Mouse (Mus musculus) hindbrain, embryonic 13.5 days (tissue): ENCODE measurements around the gene Olfr183. TPM values are rescaled to one million over a fixed set of nuclear protein-coding genes. Genes with fewer than 3 reads are reported as not detected.
"Not testable (repeated sequence)": the region's sequence is repeated elsewhere in the genome, so short reads cannot be mapped to it uniquely, and the experiment has no call there.

Experiments used
- ATAC-seq: fragments of 200-750 bp; cut with Nextera tagmentation; 2 replicates; pipeline ENCODE4 v1.8.0; 2017; ENCODE audit warnings: moderate TSS enrichment; ENCODE audit not compliant: low FRiP score
- H3K27ac ChIP-seq: fragments of 300-500 bp; sonication (generic); 2 replicates; pipeline ENCODE4 v1.5.1; 2015; ENCODE audit warnings: inconsistent platforms, mild to moderate bottlenecking, moderate library complexity
- H3K27me3 ChIP-seq: fragments of 300-500 bp; sonication (generic); 2 replicates; pipeline ENCODE4 v1.6.1; 2015; ENCODE audit warnings: mild to moderate bottlenecking, inconsistent platforms
- H3K36me3 ChIP-seq: fragments of 300-500 bp; sonication (generic); 2 replicates; pipeline ENCODE4 v1.6.1; 2015; ENCODE audit warnings: mild to moderate bottlenecking, inconsistent platforms
- H3K4me1 ChIP-seq: fragments of 300-500 bp; sonication (generic); replicated peaks from 2 replicates; pipeline ENCODE4 v1.6.1; 2015; ENCODE audit warnings: inconsistent platforms
- H3K4me2 ChIP-seq: fragments of 300-500 bp; sonication (generic); 2 replicates; pipeline ENCODE4 v1.6.1; 2015; ENCODE audit warnings: inconsistent platforms, mild to moderate bottlenecking, moderate library complexity
- H3K4me3 ChIP-seq: fragments of 300-500 bp; sonication (generic); 2 replicates; pipeline ENCODE4 v1.5.1; 2015; ENCODE audit warnings: mild to moderate bottlenecking, inconsistent platforms
- H3K9ac ChIP-seq: fragments of 300-500 bp; sonication (generic); 2 replicates; pipeline ENCODE4 v1.6.1; 2015; ENCODE audit warnings: mild to moderate bottlenecking, inconsistent platforms
- H3K9me3 ChIP-seq: fragments of 300-500 bp; sonication (generic); 2 replicates; pipeline ENCODE4 v1.6.1; 2016; ENCODE audit warnings: inconsistent platforms
- WGBS: fragments of 180-500 bp; shearing (Covaris S2); methylation state at CpG from one replicate; pipeline ENCODE4 v1.1.7; 2015; 5-methylcytosine and 5-hydroxymethylcytosine counted together
- polyA plus RNA-seq: library from polyadenylated mRNA; unstranded; fragments of >200 nt; fragmentation: Nextera tagmentation; extraction: Ambion mirVana; gene quantifications from 2 replicates; pipeline ENCODE4 v1.2.1, GENCODE M21; 2015

Olfr183 gene
- polyA plus RNA-seq: not detected in 2 replicates

- H3K27me3 ChIP-seq: no peaks in the 10 kb centered on the region
- no peak for ATAC-seq
- no peaks in the 10 kb centered on the region for H3K9me3 ChIP-seq
- no peak within 1 kb of the TSS for H3K27ac ChIP-seq
- H3K36me3 ChIP-seq: no peaks in the 10 kb centered on the region
- H3K4me2 ChIP-seq: no peak within 1 kb of the TSS
- no peak within 1 kb of the TSS for H3K4me3 ChIP-seq
- 80% methylated on average over 2 of the region's 2 CpGs for WGBS
- no peak within 1 kb of the TSS for H3K9ac ChIP-seq
- H3K4me1 ChIP-seq: no peaks in the 10 kb centered on the region
Measured at GRCm38 (mm10) chr16:58995057-58995456, at the start of gene Olfr183. Olfr183 (plus strand) TSS chr16:58995357.

- no peak for ATAC-seq
- Histone ChIP-seq H3K4me1 (no peaks in the 10 kb centered on the region), H3K27me3 (no peaks in the 10 kb centered on the region), H3K27ac (no peak overlapping the region), H3K4me2 (no peak overlapping the region), H3K4me3 (no peak overlapping the region), H3K9ac (no peak overlapping the region), H3K36me3 (no peaks in the 10 kb centered on the region), H3K9me3 (no peaks in the 10 kb centered on the region)
Measured at GRCm38 (mm10) chr16:59007146-59007545, 12.0 kb downstream of the Olfr183 start.

- WGBS: 62% methylated on average over 2 of the region's 2 CpGs
- ATAC-seq: no peak
- H3K9me3 ChIP-seq: no peaks in the 10 kb centered on the region
- H3K4me1 ChIP-seq: no peaks in the 10 kb centered on the region
- H3K4me3 ChIP-seq: no peak overlapping the region
- H3K9ac ChIP-seq: no peak overlapping the region
- H3K4me2 ChIP-seq: no peak overlapping the region
- H3K36me3 ChIP-seq: no peaks in the 10 kb centered on the region
- no peak overlapping the region for H3K27ac ChIP-seq
- H3K27me3 ChIP-seq: no peaks in the 10 kb centered on the region
Measured at GRCm38 (mm10) chr16:59013357-59014018, 18.3 kb downstream of the Olfr183 start.

GRCm38 (mm10) chr16:59030191-59030590 lies 35.0 kb downstream of the Olfr183 start, which contains the start of gene Olfr186:
Olfr186 (minus strand) TSS chr16:59030291.
- Histone ChIP-seq H3K4me2 (no peak within 1 kb of the TSS), H3K4me3 (no peak within 1 kb of the TSS), H3K27me3 (no peaks in the 10 kb centered on the region), H3K36me3 (no peaks in the 10 kb centered on the region), H3K27ac (no peak within 1 kb of the TSS), H3K4me1 (no peaks in the 10 kb centered on the region), H3K9me3 (no peaks in the 10 kb centered on the region), H3K9ac (no peak within 1 kb of the TSS)
- WGBS: 94% methylated on average over 4 of the region's 4 CpGs
- no peak for ATAC-seq

- 88% methylated on average over 7 of the region's 7 CpGs for WGBS
- H3K36me3 ChIP-seq: no peaks in the 10 kb centered on the region
- H3K9ac ChIP-seq: no peak within 1 kb of the TSS
- no peaks in the 10 kb centered on the region for H3K9me3 ChIP-seq
- no peak within 1 kb of the TSS for H3K4me3 ChIP-seq
- no peaks in the 10 kb centered on the region for H3K27me3 ChIP-seq
- H3K4me1 ChIP-seq: no peaks in the 10 kb centered on the region
- ATAC-seq: no peak
- H3K4me2 ChIP-seq: no peak within 1 kb of the TSS
- no peak within 1 kb of the TSS for H3K27ac ChIP-seq
Measured at GRCm38 (mm10) chr16:59039710-59040109, 44.6 kb downstream of the Olfr183 start, which contains the start of gene Olfr187. Olfr187 (minus strand) TSS chr16:59039767.

GRCm38 (mm10) chr16:59045835-59046234 lies 50.7 kb downstream of the Olfr183 start:
- Histone ChIP-seq H3K4me2 (no peak overlapping the region), H3K36me3 (no peaks in the 10 kb centered on the region), H3K9me3 (no peaks in the 10 kb centered on the region), H3K4me1 (no peaks in the 10 kb centered on the region), H3K27ac (no peak overlapping the region), H3K27me3 (no peaks in the 10 kb centered on the region), H3K9ac (no peak overlapping the region), H3K4me3 (no peak overlapping the region)
- WGBS: 87% methylated on average over 3 of the region's 3 CpGs
- no peak for ATAC-seq

GRCm38 (mm10) chr16:59047579-59047978 lies 52.4 kb downstream of the Olfr183 start:
- Histone ChIP-seq H3K4me2 (no peak overlapping the region), H3K27ac (no peak overlapping the region), H3K9me3 (no peaks in the 10 kb centered on the region), H3K9ac (no peak overlapping the region), H3K4me1 (no peaks in the 10 kb centered on the region), H3K36me3 (no peaks in the 10 kb centered on the region), H3K27me3 (no peaks in the 10 kb centered on the region), H3K4me3 (no peak overlapping the region)
- WGBS: 61% methylated on average over 4 of the region's 4 CpGs
- ATAC-seq: no peak

GRCm38 (mm10) chr16:59048860-59049259 lies 53.7 kb downstream of the Olfr183 start:
- no peak overlapping the region for H3K4me3 ChIP-seq
- no peak overlapping the region for H3K9ac ChIP-seq
- no peaks in the 10 kb centered on the region for H3K4me1 ChIP-seq
- no peaks in the 10 kb centered on the region for H3K9me3 ChIP-seq
- H3K4me2 ChIP-seq: no peak overlapping the region
- WGBS: 74% methylated on average over 1 of the region's 1 CpGs
- H3K27me3 ChIP-seq: no peaks in the 10 kb centered on the region
- no peak for ATAC-seq
- no peak overlapping the region for H3K27ac ChIP-seq
- no peaks in the 10 kb centered on the region for H3K36me3 ChIP-seq

GRCm38 (mm10) chr16:59049286-59049685 lies 54.1 kb downstream of the Olfr183 start:
- not testable (repeated sequence) for H3K4me3 ChIP-seq, H3K9me3 ChIP-seq, H3K4me1 ChIP-seq, H3K27ac ChIP-seq, H3K4me2 ChIP-seq, H3K27me3 ChIP-seq, H3K9ac ChIP-seq, H3K36me3 ChIP-seq, ATAC-seq
- 96% methylated on average over 2 of the region's 2 CpGs for WGBS

Other genes with a start within 250 kb of the Olfr183 start
- not detected in 2 replicates for gene Olfr172, start 232.2 kb upstream of the Olfr183 start, polyA plus RNA-seq
- not detected in 2 replicates for gene Olfr173, start 195.1 kb upstream of the Olfr183 start, polyA plus RNA-seq
- gene Olfr175-ps1, start 168.6 kb upstream of the Olfr183 start, polyA plus RNA-seq: not detected in 2 replicates
- not detected in 2 replicates for gene Olfr177, start 120.6 kb upstream of the Olfr183 start, polyA plus RNA-seq
- not detected in 2 replicates for gene Olfr178, start 103.3 kb upstream of the Olfr183 start, polyA plus RNA-seq
- not detected in 2 replicates for gene Olfr181, start 66.6 kb upstream of the Olfr183 start, polyA plus RNA-seq
- not detected in 2 replicates for gene Olfr180, start 66.0 kb upstream of the Olfr183 start, polyA plus RNA-seq
- not detected in 2 replicates for gene Olfr186, start 34.9 kb downstream of the Olfr183 start, polyA plus RNA-seq
- not detected in 2 replicates for gene Olfr187, start 44.4 kb downstream of the Olfr183 start, polyA plus RNA-seq
- gene Olfr190, start 82.6 kb downstream of the Olfr183 start, polyA plus RNA-seq: not detected in 2 replicates
- gene Olfr191, start 94.5 kb downstream of the Olfr183 start, polyA plus RNA-seq: not detected in 2 replicates
- gene Olfr193, start 116.5 kb downstream of the Olfr183 start, polyA plus RNA-seq: not detected in 2 replicates
- gene Olfr194, start 125.7 kb downstream of the Olfr183 start, polyA plus RNA-seq: not detected in 2 replicates
- not detected in 2 replicates for gene Olfr195, start 151.7 kb downstream of the Olfr183 start, polyA plus RNA-seq
- not detected in 2 replicates for gene Olfr196, start 175.1 kb downstream of the Olfr183 start, polyA plus RNA-seq
- not detected in 2 replicates for gene Olfr198, start 208.2 kb downstream of the Olfr183 start, polyA plus RNA-seq
- not detected in 2 replicates for gene Olfr199, start 224.4 kb downstream of the Olfr183 start, polyA plus RNA-seq